Mouse (Mus musculus) CH12.LX (cell line): ENCODE results near the gene Zfp280c. TPM values are rescaled to one million over a fixed set of nuclear protein-coding genes. Genes with fewer than 3 reads are reported as not detected.

Source experiments
- DNase-seq: peaks from one replicate; pipeline ENCODE4 v3.0.0-alpha.2; 2013; ENCODE audit errors: extremely low read depth
- H3K27ac ChIP-seq: 2 replicates; pipeline ENCODE4 v1.5.1; 2012; ENCODE audit warnings: low read depth, mild to moderate bottlenecking, control low read depth, moderate library complexity; ENCODE audit not compliant: insufficient read depth
- H3K27me3 ChIP-seq: replicated peaks from 2 replicates; pipeline ENCODE3; 2012; ENCODE audit warnings: inconsistent platforms
- H3K36me3 ChIP-seq, 2 experiments: replicated peaks in 1 of 2; 2 replicates each; pipeline versions ENCODE3 to v1.6.1; 2012; ENCODE audit warnings: inconsistent platforms in 1 of 2, low read length in 1 of 2, mild to moderate bottlenecking in 1 of 2, mixed read lengths in 1 of 2, moderate library complexity in 1 of 2; ENCODE audit not compliant: control insufficient read depth in 1 of 2, insufficient read depth in 1 of 2
- H3K4me1 ChIP-seq, 2 experiments: 2 replicates each; pipeline ENCODE4 v1.6.1; 2012; ENCODE audit warnings: inconsistent platforms in 1 of 2, moderate library complexity in 1 of 2; ENCODE audit not compliant: insufficient read depth in 2 of 2, control insufficient read depth in 1 of 2
- H3K4me2 ChIP-seq: 2 replicates; pipeline ENCODE4 v1.6.1; 2012; ENCODE audit warnings: low read depth, mild to moderate bottlenecking, control low read depth; ENCODE audit not compliant: poor library complexity, insufficient read depth, severe bottlenecking
- H3K4me3 ChIP-seq, 3 experiments: fragments of 150-350 bp in 1 of 3; sonication (generic) in 1 of 3; replicated peaks in 1 of 3; 2 replicates each; pipeline versions ENCODE3 to v1.5.1; 2011 to 2012; ENCODE audit warnings: low read depth in 2 of 3, low read length in 2 of 3, mild to moderate bottlenecking in 2 of 3, moderate library complexity in 2 of 3, control low read depth in 1 of 3, improper control_type of control experiment in 1 of 3, inconsistent platforms in 1 of 3, mixed read lengths in 1 of 3; ENCODE audit not compliant: poor library complexity in 1 of 3
- H3K79me2 ChIP-seq: replicated peaks from 2 replicates; pipeline ENCODE4 v1.6.1; 2012; ENCODE audit warnings: mild to moderate bottlenecking, moderate library complexity; ENCODE audit not compliant: control insufficient read depth, poor library complexity, insufficient read depth, severe bottlenecking; ENCODE audit errors: extremely low read depth
- H3K9ac ChIP-seq: 2 replicates; pipeline ENCODE4 v1.6.1; 2012; ENCODE audit warnings: low read depth, mild to moderate bottlenecking, control low read depth, moderate library complexity; ENCODE audit not compliant: insufficient read depth
- H3K9me3 ChIP-seq: replicated peaks from 2 replicates; pipeline ENCODE3; 2012; ENCODE audit warnings: low read length, inconsistent platforms, mixed read lengths
- BHLHE40 ChIP-seq: IDR thresholded peaks from 2 replicates; pipeline ENCODE4 v1.6.1; 2011; ENCODE audit warnings: mild to moderate bottlenecking, low read depth, low read length, improper control_type of control experiment
- CTCF ChIP-seq, 2 experiments: IDR thresholded peaks in 1 of 2; conservative IDR thresholded peaks in 1 of 2; 2 replicates each; pipeline ENCODE4 v1.5.1; 2011 to 2012; ENCODE audit warnings: low read depth in 2 of 2, low read length in 2 of 2, improper control_type of control experiment in 1 of 2, inconsistent platforms in 1 of 2, mild to moderate bottlenecking in 1 of 2, moderate library complexity in 1 of 2
- EP300 ChIP-seq: IDR thresholded peaks from 2 replicates; pipeline ENCODE4 v1.6.1; 2011; ENCODE audit warnings: low read length, improper control_type of control experiment
- KAT2A ChIP-seq: IDR thresholded peaks from 2 replicates; pipeline ENCODE4 v1.6.1; 2012; ENCODE audit warnings: low read length, improper control_type of control experiment, inconsistent platforms; ENCODE audit not compliant: insufficient replicate concordance
- MXI1 ChIP-seq: IDR thresholded peaks from 2 replicates; pipeline ENCODE4 v1.6.1; 2011; ENCODE audit warnings: mild to moderate bottlenecking, low read depth, low read length, improper control_type of control experiment
- NRF1 ChIP-seq: IDR thresholded peaks from 2 replicates; pipeline ENCODE4 v1.6.1; 2014; ENCODE audit warnings: low read depth, mild to moderate bottlenecking, inconsistent platforms, low read length, improper control_type of control experiment, moderate library complexity
- RAD21 ChIP-seq: IDR thresholded peaks from 2 replicates; pipeline ENCODE4 v1.6.1; 2011; ENCODE audit warnings: low read depth, mild to moderate bottlenecking, low read length, improper control_type of control experiment, moderate library complexity
- RCOR1 ChIP-seq: conservative IDR thresholded peaks from 2 replicates; pipeline ENCODE4 v1.6.1; 2012; ENCODE audit warnings: low read depth, mild to moderate bottlenecking, inconsistent platforms, low read length, improper control_type of control experiment
- SMC3 ChIP-seq: IDR thresholded peaks from 2 replicates; pipeline ENCODE4 v1.6.1; 2011; ENCODE audit warnings: low read depth, low read length, improper control_type of control experiment
- TCF12 ChIP-seq: IDR thresholded peaks from 2 replicates; pipeline ENCODE4 v1.6.1; 2014; ENCODE audit warnings: low read depth, mild to moderate bottlenecking, inconsistent platforms, low read length, improper control_type of control experiment
- USF1 ChIP-seq: IDR thresholded peaks from 2 replicates; pipeline ENCODE4 v1.6.1; 2014; ENCODE audit warnings: low read depth, mild to moderate bottlenecking, inconsistent platforms, low read length, improper control_type of control experiment
- ZC3H11A ChIP-seq: IDR thresholded peaks from 2 replicates; pipeline ENCODE4 v1.6.1; 2012; ENCODE audit warnings: low read depth, mild to moderate bottlenecking, inconsistent platforms, low read length, improper control_type of control experiment
- ZKSCAN1 ChIP-seq: IDR thresholded peaks from 2 replicates; pipeline ENCODE4 v1.6.1; 2012; ENCODE audit warnings: low read depth, inconsistent platforms, low read length, improper control_type of control experiment, borderline replicate concordance
- dilution Hi-C: fragments of 300-500 bp; cut with MboI; formaldehyde crosslinking; loops from 2 replicates; pipeline ENCODE4 v1.14.3; 2020; ENCODE audit warnings: low sequenced_read_pairs; ENCODE audit not compliant: extremely low pct_unique_long_range_greater_than_20kb, extremely low pct_ligation_motif_present
- in situ Hi-C: fragments of 300-500 bp; cut with MboI; formaldehyde crosslinking; loops from 3 replicates; pipeline ENCODE4 v1.14.3; 2019; ENCODE audit warnings: low sequenced_read_pairs, low pct_ligation_motif_present, low pct_unique_long_range_greater_than_20kb, mixed read lengths
- polyA plus RNA-seq: library from polyadenylated mRNA; unstranded; fragments of >175 nt; gene quantifications from 2 replicates; pipeline ENCODE4 v1.2.1, GENCODE M21; 2012; ENCODE audit warnings: low read depth; ENCODE audit not compliant: insufficient read length
- total RNA-seq, 2 experiments: library from RNA; depleted of rRNA; stranded (reverse); fragments of 300-350 nt in 1 of 2; fragments of >200 nt in 1 of 2; gene quantifications; 2 replicates each; pipeline ENCODE4 v1.2.3; 2012 to 2014

The Zfp280c gene
- total and polyA plus RNA-seq, 3 experiments, result 12.5 to 30.5 (median 29.2) TPM

DNA sequence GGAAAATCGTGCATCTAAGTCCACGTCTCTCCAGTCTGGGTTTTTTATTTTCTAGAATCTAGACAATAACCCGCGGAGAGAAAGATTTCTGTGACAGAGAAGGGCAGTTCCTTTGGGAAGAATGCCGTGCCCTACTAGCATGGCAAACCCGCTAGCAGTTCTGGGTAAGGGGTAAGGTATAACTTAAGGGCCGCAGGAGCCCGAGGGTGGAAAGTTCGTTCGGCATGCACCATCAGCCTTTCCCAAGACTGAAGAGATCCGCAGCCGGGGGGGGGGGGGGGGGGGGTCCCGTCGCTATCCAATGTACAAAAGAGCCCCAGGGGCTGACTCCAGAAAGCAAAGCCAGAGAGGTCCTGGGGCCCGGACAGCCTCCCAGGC, 594 bp downstream of the Zfp280c start:
- Histone ChIP-seq H3K4me1 (no peaks in the 10 kb centered on the region), H3K4me2 (peak overlapping the region; percentile 31), H3K9ac (peak overlapping the region; percentile 61), H3K27me3 (no peaks in the 10 kb centered on the region), H3K27ac (no peak overlapping the region), H3K4me3 (peak overlapping the region; percentile 54 to 94 (median 75)), H3K36me3 (peaks cover 14 to 15% of the 10 kb centered on the region in 2 experiments), H3K9me3 (no peaks in the 10 kb centered on the region), H3K79me2 (peaks cover 10% of the 10 kb centered on the region)
- TF ChIP-seq EP300, result no peak
- no peak for TF ChIP-seq ZC3H11A
- in situ Hi-C loops, result no loop called here
- DNase-seq, result no peak
- dilution Hi-C loops, result no loop called here

DNA sequence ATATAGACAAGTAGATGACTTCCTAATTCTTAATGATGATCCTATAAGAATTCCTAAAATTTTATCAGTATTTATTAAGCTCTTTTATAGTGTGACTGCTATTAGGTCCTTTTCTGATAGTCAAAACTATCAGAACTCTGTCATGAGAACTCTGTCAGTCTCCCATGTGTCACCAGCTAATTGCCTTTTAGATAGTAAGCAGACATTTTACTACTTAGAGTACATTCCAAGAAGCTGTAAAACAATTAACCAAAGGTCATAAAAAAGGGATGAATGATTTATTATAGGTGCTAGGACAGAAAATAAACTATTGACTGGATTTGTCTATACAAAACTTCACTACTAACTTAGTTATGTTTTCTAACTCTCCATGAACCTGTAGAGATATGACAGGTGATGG, 11.0 kb downstream of the Zfp280c start:
- in situ Hi-C loops, result no loop called here
- H3K4me2 ChIP-seq, result no peak overlapping the region

DNA sequence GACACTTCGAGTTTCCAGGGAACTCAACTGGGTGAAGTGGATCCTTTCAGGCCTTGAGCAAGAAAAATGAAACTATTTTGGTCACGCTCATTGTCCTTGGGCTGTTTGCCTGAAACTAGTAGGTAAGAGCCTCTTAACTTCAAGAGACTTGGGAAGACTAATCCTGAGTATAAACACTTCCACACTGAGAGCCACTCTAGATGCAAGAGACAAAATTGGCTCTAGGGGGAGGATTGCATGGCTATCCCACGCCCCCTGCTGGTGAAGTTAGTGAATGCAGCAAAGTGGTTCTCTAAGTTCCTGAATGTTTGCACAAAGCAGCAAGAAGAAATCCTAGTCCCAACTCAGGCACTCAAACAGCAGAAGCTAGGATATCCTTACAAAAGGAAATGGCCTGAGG, 62.1 kb downstream of the Zfp280c start:
- H3K27ac ChIP-seq, result no peak overlapping the region
- no peak overlapping the region for H3K4me3 ChIP-seq
- H3K9me3 ChIP-seq, result no peaks in the 10 kb centered on the region
- no peak for TF ChIP-seq ZC3H11A
- TF ChIP-seq RAD21, result peak; percentile 78
- TF ChIP-seq CTCF (conservative IDR thresholded peaks at IDR 0.05 in 1 of 2, IDR thresholded peaks at IDR 0.05 in 1 of 2; ENCODE audit: low read depth in 2 of 2, low read length in 2 of 2), result peak; percentile 47 to 85
- peak; percentile 68 for TF ChIP-seq SMC3
- TF ChIP-seq, all 38 proteins: peak for 3
- no peaks in the 10 kb centered on the region for H3K27me3 ChIP-seq
- dilution Hi-C loops (no loop called here), in situ Hi-C loops (loop anchor here (10.0 kb wide), 1 partner anchor 107 kb away; no protein-coding TSS in a partner anchor)
- peaks cover 0 to 6% of the 10 kb centered on the region in 2 experiments; a peak in 2 of 4 replicates for H3K4me1 ChIP-seq
- DNase-seq, result peak; percentile 52
- no peaks in the 10 kb centered on the region for H3K79me2 ChIP-seq
- no peak overlapping the region for H3K4me2 ChIP-seq
- peaks cover 0 to 1% of the 10 kb centered on the region in 2 experiments for H3K36me3 ChIP-seq
- no peak overlapping the region for H3K9ac ChIP-seq

More for the DNA sequence above, 11.0 kb downstream of the Zfp280c start:
- Histone ChIP-seq H3K9me3 (no peaks in the 10 kb centered on the region), H3K4me3 (no peak overlapping the region), H3K27me3 (no peaks in the 10 kb centered on the region), H3K27ac (no peak overlapping the region), H3K9ac (no peak overlapping the region), H3K79me2 (no peaks in the 10 kb centered on the region), H3K36me3 (peaks cover 4 to 27% of the 10 kb centered on the region in 2 experiments), H3K4me1 (no peaks in the 10 kb centered on the region)
- TF ChIP-seq ZKSCAN1 (no peak), TCF12 (no peak), MXI1 (no peak), USF1 (no peak), RCOR1 (no peak), NRF1 (no peak), BHLHE40 (no peak), KAT2A (no peak), CTCF (conservative IDR thresholded peaks at IDR 0.05 in 1 of 2, IDR thresholded peaks at IDR 0.05 in 1 of 2; ENCODE audit: low read depth in 2 of 2, low read length in 2 of 2) (no peak)
- dilution Hi-C loops, result no loop called here
- DNase-seq, result no peak
